Mouse (Mus musculus): Measurements from ENCODE around the gene H2-DMb2. TPM values are rescaled to one million over a fixed set of nuclear protein-coding genes. Genes with fewer than 3 reads are reported as not detected.

Gene H2-DMb2
- polyA plus RNA-seq, 1 experiment from 2014 or later: 0.42 TPM

DNA sequence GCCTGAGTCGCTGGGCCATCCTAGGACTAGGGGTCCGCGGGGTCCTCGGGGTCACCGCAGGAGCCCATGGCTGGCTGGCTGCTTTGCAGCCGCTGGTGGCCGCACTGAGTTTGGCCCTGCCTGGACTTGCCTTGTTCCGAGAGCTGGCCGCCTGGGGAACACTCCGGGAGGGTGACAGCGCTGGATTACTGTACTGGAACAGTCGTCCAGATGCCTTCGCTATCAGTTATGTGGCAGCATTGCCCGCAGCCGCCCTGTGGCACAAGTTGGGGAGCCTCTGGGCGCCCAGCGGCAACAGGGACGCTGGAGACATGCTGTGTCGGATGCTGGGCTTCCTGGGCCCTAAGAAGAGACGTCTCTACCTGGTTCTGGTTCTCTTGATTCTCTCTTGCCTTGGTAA is 44.9 kb downstream of the H2-DMb2 start:
- Histone ChIP-seq H3K4me2 (replicated peaks) (peak overlapping the region; percentile 86), H3K36me3 (no peaks in the 10 kb centered on the region), H3K9me3 (no peaks in the 10 kb centered on the region), H3K4me3 (peak overlapping the region; percentile 47), H3K27me3 (peaks cover 78% of the 10 kb centered on the region), H3K9ac (peak overlapping the region; percentile 63), H3K27ac (no peak overlapping the region), H3K4me1 (peaks cover 14% of the 10 kb centered on the region; the same call in 1 of the 2 replicates)
- ATAC-seq (ENCODE audit: insufficient number of reproducible peaks, insufficient read depth, low FRiP score, low TSS enrichment): peak; percentile 17; the same call in 1 of the 2 replicates
- 3% methylated on average over 20 of the region's 20 CpGs for WGBS

DNA sequence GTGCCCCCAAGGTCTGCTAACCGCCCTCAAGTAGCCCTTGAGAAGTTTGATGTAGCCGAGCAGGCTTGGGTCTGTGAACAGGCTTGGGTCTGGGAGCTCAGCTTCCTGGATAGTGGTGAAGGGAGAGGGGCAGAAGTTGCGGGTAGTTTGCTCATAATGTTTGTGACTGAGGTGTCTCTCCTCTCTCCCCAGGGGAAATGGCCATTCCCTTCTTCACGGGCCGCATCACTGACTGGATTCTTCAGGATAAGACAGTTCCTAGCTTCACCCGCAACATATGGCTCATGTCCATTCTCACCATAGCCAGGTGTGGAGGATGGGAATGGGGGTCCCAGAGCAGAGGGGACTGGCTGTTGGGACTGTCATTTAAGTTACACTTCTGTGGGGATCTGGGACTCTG is 45.9 kb downstream of the H2-DMb2 start:
- peaks cover 14% of the 10 kb centered on the region; the same call in 1 of the 2 replicates for H3K4me1 ChIP-seq
- H3K4me3 ChIP-seq: no peak overlapping the region
- H3K4me2 ChIP-seq (replicated peaks): no peak overlapping the region
- H3K27me3 ChIP-seq: peaks cover 79% of the 10 kb centered on the region
- WGBS: 62% methylated on average over 6 of the region's 6 CpGs
- H3K9me3 ChIP-seq: no peaks in the 10 kb centered on the region
- no peaks in the 10 kb centered on the region for H3K36me3 ChIP-seq
- no peak overlapping the region for H3K9ac ChIP-seq
- ATAC-seq (ENCODE audit: insufficient number of reproducible peaks, insufficient read depth, low FRiP score, low TSS enrichment): no peak
- H3K27ac ChIP-seq: no peak overlapping the region

DNA sequence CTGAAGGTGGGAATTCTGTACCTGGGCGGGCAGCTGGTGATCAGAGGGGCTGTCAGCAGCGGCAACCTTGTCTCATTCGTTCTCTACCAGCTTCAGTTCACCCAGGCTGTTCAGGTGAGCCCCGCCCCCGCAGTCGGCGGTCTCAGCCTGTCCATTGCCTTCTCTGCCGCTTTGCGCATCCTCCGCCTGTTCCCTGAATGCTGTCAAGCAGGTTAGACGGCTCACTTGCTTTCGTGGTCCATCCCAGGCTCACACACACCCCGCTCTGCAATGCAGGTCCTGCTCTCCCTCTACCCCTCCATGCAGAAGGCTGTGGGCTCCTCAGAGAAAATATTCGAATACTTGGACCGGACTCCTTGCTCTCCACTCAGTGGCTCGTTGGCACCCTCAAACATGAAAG is 49.7 kb downstream of the H2-DMb2 start:
- H3K36me3 ChIP-seq: no peaks in the 10 kb centered on the region
- H3K27ac ChIP-seq: no peak overlapping the region
- H3K4me1 ChIP-seq: peaks cover 8% of the 10 kb centered on the region; the same call in 1 of the 2 replicates
- H3K27me3 ChIP-seq: peaks cover 95% of the 10 kb centered on the region
- ATAC-seq (ENCODE audit: insufficient number of reproducible peaks, insufficient read depth, low FRiP score, low TSS enrichment): no peak
- H3K9me3 ChIP-seq: no peaks in the 10 kb centered on the region
- 0 out of 2 replicates have a peak overlapping the region, but pooled peaks have one; percentile 2 for H3K4me2 ChIP-seq (replicated peaks)
- WGBS: 22% methylated on average over 16 of the region's 16 CpGs
- no peak overlapping the region for H3K4me3 ChIP-seq
- no peak overlapping the region for H3K9ac ChIP-seq

DNA sequence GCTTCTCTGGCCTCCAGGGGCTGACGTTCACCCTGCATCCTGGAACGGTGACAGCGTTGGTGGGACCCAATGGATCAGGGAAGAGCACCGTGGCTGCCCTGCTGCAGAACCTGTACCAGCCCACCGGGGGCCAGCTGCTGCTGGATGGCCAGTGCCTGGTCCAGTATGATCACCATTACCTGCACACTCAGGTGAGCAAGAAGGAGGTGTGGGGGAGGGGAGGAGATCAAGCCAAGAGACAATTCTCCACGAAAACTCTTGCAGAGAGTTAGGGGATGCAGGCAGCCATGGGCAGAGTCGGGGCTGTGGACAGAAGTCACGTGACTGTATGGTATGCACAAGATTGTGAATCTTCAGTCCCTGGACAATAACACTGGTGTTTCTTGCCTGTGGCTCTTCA is 50.4 kb downstream of the H2-DMb2 start:
- 55% methylated on average over 8 of the region's 8 CpGs for WGBS
- Histone ChIP-seq H3K4me3 (no peak overlapping the region), H3K27me3 (peaks cover 96% of the 10 kb centered on the region), H3K9me3 (no peaks in the 10 kb centered on the region), H3K27ac (no peak overlapping the region), H3K36me3 (no peaks in the 10 kb centered on the region), H3K9ac (no peak overlapping the region), H3K4me1 (peaks cover 9% of the 10 kb centered on the region), H3K4me2 (replicated peaks) (no peak overlapping the region)
- no peak for ATAC-seq (ENCODE audit: insufficient number of reproducible peaks, insufficient read depth, low FRiP score, low TSS enrichment)

DNA sequence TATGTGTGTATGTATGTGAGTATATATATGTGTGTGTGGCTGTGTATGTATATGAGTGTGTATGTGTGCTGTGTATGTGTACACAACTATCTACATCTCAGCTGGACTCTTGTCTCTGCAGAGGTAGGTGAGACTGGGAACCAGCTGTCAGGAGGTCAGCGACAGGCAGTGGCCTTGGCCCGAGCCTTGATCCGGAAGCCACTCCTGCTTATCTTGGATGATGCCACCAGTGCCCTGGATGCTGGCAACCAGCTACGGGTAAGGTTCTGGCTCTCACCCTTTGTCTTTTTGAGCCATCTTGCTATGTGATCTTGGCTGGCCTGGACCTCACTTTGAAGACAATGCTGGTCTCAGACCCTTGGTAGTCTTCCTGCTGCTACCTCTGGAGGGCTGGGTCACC is 51.6 kb downstream of the H2-DMb2 start:
- Histone ChIP-seq H3K4me3 (no peak overlapping the region), H3K4me2 (replicated peaks) (no peak overlapping the region)
- WGBS: 95% methylated on average over 4 of the region's 4 CpGs

DNA sequence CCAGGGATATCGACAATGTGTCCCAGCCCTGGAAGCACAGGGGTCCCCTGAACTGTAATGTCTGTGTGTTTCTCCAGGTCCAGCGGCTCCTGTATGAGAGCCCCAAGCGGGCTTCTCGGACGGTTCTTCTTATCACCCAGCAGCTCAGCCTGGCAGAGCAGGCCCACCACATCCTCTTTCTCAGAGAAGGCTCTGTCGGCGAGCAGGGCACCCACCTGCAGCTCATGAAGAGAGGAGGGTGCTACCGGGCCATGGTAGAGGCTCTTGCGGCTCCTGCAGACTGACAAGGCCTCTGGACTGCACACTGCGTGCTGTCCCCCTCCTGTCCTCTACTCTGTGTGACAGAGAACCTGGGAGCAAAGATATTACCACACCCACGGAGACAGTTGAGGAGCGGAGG is 53.4 kb downstream of the H2-DMb2 start:
- 29% methylated on average over 12 of the region's 12 CpGs for WGBS
- Histone ChIP-seq H3K27me3 (peaks cover 96% of the 10 kb centered on the region), H3K4me3 (no peak overlapping the region), H3K9me3 (no peaks in the 10 kb centered on the region), H3K4me2 (replicated peaks) (no peak overlapping the region), H3K4me1 (peaks cover 9% of the 10 kb centered on the region), H3K9ac (no peak overlapping the region), H3K27ac (no peak overlapping the region), H3K36me3 (no peaks in the 10 kb centered on the region)
- ATAC-seq (ENCODE audit: insufficient number of reproducible peaks, insufficient read depth, low FRiP score, low TSS enrichment): no peak

More for the DNA sequence above, 51.6 kb downstream of the H2-DMb2 start:
- Histone ChIP-seq H3K27me3 (peaks cover 97% of the 10 kb centered on the region), H3K9ac (no peak overlapping the region), H3K36me3 (no peaks in the 10 kb centered on the region), H3K27ac (no peak overlapping the region), H3K9me3 (no peaks in the 10 kb centered on the region), H3K4me1 (peaks cover 9% of the 10 kb centered on the region)
- ATAC-seq (ENCODE audit: insufficient number of reproducible peaks, insufficient read depth, low FRiP score, low TSS enrichment): no peak

DNA sequence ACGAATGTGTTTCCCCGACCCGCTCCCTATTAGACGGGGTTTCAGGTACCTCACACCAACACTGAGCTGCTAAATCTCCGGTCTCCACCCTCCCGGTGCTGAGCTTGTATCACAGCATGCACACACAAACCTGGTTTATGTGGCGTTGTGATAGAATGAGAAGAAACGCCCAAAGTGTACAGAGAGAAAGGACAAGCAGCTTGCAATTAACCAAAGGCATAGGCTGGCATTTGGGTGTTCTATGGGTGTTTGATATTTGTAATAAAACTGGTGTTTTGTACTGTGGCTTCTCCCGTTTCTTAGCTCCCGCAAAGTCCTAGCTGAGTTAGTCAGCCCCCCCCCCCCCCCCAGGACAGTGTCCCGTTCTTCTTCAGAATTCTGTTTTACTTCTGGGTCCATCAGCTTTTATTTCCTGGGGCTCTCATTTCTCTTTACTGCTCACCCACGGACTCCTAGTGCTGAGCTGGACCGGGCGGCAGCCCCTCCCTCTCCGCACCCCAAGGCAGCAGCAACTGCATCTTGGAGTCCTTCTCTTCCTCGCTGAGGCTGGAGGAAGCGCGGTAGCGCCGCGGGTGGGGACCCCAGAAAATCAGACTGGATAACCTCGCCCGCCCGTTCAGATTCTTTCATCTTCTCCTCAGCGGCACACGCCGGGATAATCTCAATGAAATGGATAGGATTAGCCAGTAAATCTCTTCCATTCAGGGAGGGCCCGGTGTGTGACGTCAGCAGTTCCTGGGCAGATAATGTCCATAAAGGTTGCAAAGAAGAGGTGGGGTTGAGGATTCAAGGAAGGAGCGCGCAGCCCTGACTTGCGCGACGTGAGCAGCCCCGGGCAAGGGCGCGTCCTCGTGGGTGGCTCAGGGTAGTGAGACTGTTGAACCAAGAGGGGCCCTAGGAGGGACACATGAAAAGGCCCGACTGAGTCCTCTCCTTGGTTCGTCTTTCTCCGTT is 54.1 kb downstream of the H2-DMb2 start, which contains the start of gene Psmb8:
Gene Psmb8 (plus strand): TSS at position 781 of the 954 bp plus-strand sequence.
- 4% methylated on average over 41 of the region's 41 CpGs for WGBS
- Histone ChIP-seq H3K36me3 (no peaks in the 10 kb centered on the region), H3K27ac (no peak within 1 kb of the TSS), H3K4me2 (replicated peaks) (peak within 1 kb of the TSS; percentile 58), H3K4me1 (peaks cover 9% of the 10 kb centered on the region), H3K4me3 (peak within 1 kb of the TSS; percentile 32), H3K27me3 (peaks cover 89% of the 10 kb centered on the region), H3K9ac (no peak within 1 kb of the TSS), H3K9me3 (no peaks in the 10 kb centered on the region)
- ATAC-seq (ENCODE audit: insufficient number of reproducible peaks, insufficient read depth, low FRiP score, low TSS enrichment): 0 out of 2 replicates have a peak, but pooled peaks have one; percentile 48

DNA sequence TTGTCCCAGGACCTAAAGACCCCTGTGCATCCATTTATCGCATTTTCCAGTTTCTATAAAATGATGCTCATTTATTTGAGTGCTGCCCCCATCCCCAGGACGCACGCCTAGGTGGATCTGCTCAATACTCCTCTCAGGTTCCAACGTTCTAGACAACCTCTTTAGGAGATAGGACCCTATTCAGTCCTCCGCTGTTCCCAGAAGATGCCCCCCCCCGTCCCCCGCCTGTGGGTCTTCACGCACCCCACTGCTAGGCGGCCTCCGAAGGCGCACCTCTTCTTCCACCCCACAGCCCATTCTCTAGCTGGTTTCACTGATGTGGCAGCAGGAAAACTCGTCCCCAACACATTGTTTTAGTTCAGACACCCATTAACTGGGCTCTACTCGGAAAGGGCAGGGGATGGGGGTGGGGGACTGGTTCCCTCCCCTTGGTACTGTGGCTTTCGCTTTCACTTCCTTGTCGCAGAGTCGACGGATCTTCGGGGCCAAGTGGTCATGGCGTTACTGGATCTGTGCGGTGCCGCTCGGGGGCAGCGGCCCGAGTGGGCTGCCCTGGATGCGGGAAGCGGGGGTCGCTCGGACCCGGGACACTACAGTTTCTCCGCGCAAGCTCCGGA is 54.9 kb downstream of the H2-DMb2 start:
- no peak for ATAC-seq (ENCODE audit: insufficient number of reproducible peaks, insufficient read depth, low FRiP score, low TSS enrichment)
- WGBS: 2% methylated on average over 32 of the region's 32 CpGs
- H3K4me2 ChIP-seq (replicated peaks): peak overlapping the region; percentile 58
- no peak overlapping the region for H3K27ac ChIP-seq
- H3K27me3 ChIP-seq: peaks cover 84% of the 10 kb centered on the region
- H3K4me3 ChIP-seq: peak overlapping the region; percentile 32
- peaks cover 9% of the 10 kb centered on the region for H3K4me1 ChIP-seq
- no peaks in the 10 kb centered on the region for H3K9me3 ChIP-seq
- no peaks in the 10 kb centered on the region for H3K36me3 ChIP-seq
- H3K9ac ChIP-seq: no peak overlapping the region

DNA sequence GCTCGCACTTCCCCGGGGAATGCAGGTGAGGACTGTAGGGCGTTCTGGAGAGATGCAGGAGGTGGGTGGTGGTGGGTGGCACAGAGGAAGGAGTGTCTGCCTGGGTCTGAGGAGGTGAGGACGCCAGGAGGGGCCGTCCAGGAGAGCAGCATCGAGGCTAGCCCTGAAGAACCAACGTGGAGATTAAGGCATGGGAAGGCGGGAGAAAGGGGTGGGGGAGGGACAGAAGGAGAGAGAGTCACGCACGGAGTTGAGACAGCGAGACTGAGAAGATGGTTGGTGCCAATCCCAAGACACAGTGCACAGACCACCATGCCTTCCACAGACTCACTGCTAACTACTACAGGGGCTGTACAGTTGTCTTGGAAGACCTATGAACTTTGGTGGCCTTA is 55.4 kb downstream of the H2-DMb2 start:
- Histone ChIP-seq H3K27ac (no peak overlapping the region), H3K4me3 (peak overlapping the region; percentile 32), H3K27me3 (peaks cover 84% of the 10 kb centered on the region), H3K36me3 (no peaks in the 10 kb centered on the region), H3K9me3 (no peaks in the 10 kb centered on the region), H3K9ac (no peak overlapping the region), H3K4me1 (peaks cover 9% of the 10 kb centered on the region), H3K4me2 (replicated peaks) (peak overlapping the region; percentile 58)
- WGBS: 4% methylated on average over 11 of the region's 11 CpGs
- no peak for ATAC-seq (ENCODE audit: insufficient number of reproducible peaks, insufficient read depth, low FRiP score, low TSS enrichment)

DNA sequence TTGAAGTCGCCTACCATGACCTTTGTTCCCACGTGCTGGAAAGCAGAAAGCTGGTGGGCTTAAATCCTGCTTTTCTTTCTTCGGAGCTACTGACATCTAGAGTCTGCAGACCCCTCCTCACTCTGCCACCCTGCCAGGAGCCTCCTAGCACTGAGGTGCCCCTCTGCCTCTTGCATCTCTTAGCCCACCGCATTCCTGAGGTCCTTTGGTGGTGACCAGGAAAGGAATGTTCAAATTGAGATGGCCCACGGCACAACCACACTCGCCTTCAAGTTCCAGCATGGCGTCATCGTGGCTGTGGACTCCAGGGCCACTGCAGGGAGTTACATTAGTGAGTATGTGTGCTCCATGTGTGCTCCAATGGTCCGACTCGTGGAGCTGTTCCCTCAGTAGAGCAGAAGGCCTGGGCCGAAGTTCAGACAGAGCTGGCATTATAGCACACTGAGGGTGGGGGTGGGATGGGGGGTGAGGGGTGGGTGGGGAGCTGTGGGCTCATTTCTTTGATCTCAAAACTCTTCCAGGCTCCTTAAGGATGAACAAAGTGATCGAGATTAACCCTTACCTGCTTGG is 56.0 kb downstream of the H2-DMb2 start:
- H3K4me1 ChIP-seq: peaks cover 9% of the 10 kb centered on the region
- no peaks in the 10 kb centered on the region for H3K36me3 ChIP-seq
- H3K9ac ChIP-seq: no peak overlapping the region
- no peak overlapping the region for H3K4me2 ChIP-seq (replicated peaks)
- peaks cover 83% of the 10 kb centered on the region for H3K27me3 ChIP-seq
- WGBS: 58% methylated on average over 12 of the region's 12 CpGs
- ATAC-seq (ENCODE audit: insufficient number of reproducible peaks, insufficient read depth, low FRiP score, low TSS enrichment): no peak
- H3K27ac ChIP-seq: no peak overlapping the region
- H3K9me3 ChIP-seq: no peaks in the 10 kb centered on the region
- no peak overlapping the region for H3K4me3 ChIP-seq

DNA sequence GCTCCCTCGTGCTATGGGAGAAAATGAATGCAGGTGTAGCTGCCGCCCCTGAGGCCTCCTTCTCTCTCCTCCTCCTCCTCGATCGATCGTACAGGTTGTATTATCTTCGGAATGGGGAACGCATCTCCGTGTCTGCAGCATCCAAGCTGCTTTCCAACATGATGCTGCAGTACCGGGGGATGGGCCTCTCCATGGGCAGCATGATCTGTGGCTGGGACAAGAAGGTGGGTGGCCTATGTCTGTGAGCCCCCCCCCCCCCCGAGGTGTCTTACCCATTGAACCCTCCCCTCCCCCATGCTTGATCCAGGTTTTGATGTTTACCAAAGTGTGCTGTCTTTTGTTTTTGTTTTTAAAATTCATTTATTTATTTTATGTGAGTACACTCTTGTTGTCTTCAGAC is 56.9 kb downstream of the H2-DMb2 start:
- no peak for ATAC-seq (ENCODE audit: insufficient number of reproducible peaks, insufficient read depth, low FRiP score, low TSS enrichment)
- peaks cover 82% of the 10 kb centered on the region for H3K27me3 ChIP-seq
- WGBS: 86% methylated on average over 10 of the region's 10 CpGs

More for the DNA sequence above, 56.9 kb downstream of the H2-DMb2 start:
- H3K36me3 ChIP-seq: no peaks in the 10 kb centered on the region
- no peaks in the 10 kb centered on the region for H3K9me3 ChIP-seq
- H3K27ac ChIP-seq: no peak overlapping the region
- H3K4me2 ChIP-seq (replicated peaks): no peak overlapping the region
- H3K9ac ChIP-seq: no peak overlapping the region
- no peak overlapping the region for H3K4me3 ChIP-seq
- peaks cover 12% of the 10 kb centered on the region for H3K4me1 ChIP-seq

All from embryonic facial prominence, embryonic 12.5 days (tissue).